Mouse (Mus musculus): ENCODE measurements around the gene Ppp1r2. TPM values are rescaled to one million over a fixed set of nuclear protein-coding genes. Genes with fewer than 3 reads are reported as not detected.
"Not testable (repeated sequence)": the region's sequence is repeated elsewhere in the genome, so short reads cannot be mapped to it uniquely, and the experiment has no call there.

Gene Ppp1r2
- polyA plus RNA-seq (2015; fragmentation: Nextera tagmentation; extraction: Ambion mirVana) = 67.3 and 73.6 TPM in 2 replicates

DNA sequence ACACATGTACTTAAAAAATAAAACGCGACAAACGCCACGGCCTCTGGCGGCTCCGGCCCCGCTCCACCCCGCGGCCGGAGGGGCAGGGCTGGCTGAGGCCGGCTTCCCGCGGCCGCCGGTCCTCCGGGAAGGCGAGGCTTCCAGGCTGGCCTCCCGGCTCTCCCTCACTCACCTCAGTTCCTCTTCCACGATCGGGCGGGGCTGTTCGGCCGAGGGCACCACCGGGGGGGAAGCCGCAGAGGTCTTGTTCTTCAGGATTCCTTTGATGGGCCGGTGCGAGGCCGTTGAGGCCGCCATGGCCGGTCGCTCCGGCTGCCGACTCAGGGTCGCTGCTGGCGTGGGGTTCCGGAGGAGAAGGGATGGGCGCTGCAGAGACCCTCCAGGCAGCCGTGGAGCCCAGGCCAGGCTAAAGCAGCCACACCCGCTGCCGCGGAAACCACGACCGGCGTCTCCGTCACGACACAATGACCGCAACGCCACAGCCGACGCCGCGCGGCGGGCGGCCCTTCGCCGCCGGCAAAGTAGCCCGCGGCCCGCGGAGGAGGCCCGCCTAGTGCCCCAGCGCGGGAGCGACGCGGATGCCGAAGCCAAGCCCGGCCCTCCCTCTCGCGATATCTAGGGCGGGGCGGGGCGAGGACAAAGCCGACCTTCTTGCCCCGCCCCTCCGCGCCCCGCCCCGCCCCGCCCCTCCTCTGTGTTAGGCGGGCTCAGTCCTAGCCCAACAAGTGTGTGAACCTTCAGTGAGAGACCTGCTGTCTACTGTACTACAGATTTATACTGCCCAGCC is at the start of gene Ppp1r2:
TSS of gene Ppp1r2 (minus strand) at position 604 of the 787 bp plus-strand sequence.
- under 1% methylated on average over 78 of the region's 83 CpGs for whole genome bisulfite sequencing
- Histone ChIP-seq H3K27me3 (no peaks in the 10 kb centered on the region), H3K4me2 (replicated peaks) (peak within 1 kb of the TSS; percentile 76), H3K4me1 (peaks cover 32% of the 10 kb centered on the region), H3K9me3 (no peaks in the 10 kb centered on the region), H3K9ac (peak within 1 kb of the TSS; percentile 98), H3K36me3 (peaks cover 5% of the 10 kb centered on the region), H3K27ac (peak within 1 kb of the TSS; percentile 87), H3K4me3 (peak within 1 kb of the TSS; percentile 92)
- peak; percentile 94 for ATAC-seq (ENCODE audit: low FRiP score, low read depth)

DNA sequence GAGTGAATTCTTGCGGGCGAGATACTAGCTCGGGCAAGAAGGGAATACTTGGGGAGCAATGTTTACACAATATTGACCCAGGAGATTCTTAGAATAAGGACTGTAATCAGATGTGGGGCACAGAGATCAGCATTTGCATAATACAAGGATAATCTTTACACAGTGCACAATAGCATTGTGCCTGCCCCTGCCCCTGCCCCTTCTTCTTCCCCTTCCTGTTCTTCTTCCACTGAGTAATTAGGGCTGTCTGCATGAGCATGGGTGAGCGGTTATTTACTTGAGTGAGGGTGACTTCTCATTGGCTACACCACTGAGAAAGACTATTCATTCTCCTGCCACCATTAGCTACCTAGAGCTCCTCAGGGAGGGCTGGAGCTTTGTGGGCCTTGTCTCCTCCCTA is 46.4 kb upstream of the Ppp1r2 start:
- H3K27me3 ChIP-seq = no peaks in the 10 kb centered on the region
- H3K9me3 ChIP-seq = no peaks in the 10 kb centered on the region
- no peak overlapping the region for H3K4me3 ChIP-seq
- peaks cover 26% of the 10 kb centered on the region for H3K4me1 ChIP-seq
- 80% methylated on average over 4 of the region's 4 CpGs for WGBS
- H3K4me2 ChIP-seq (replicated peaks) = no peak overlapping the region
- H3K9ac ChIP-seq = no peak overlapping the region
- no peak for ATAC-seq (ENCODE audit: low FRiP score, low read depth)
- H3K27ac ChIP-seq = no peak overlapping the region
- no peaks in the 10 kb centered on the region for H3K36me3 ChIP-seq

DNA sequence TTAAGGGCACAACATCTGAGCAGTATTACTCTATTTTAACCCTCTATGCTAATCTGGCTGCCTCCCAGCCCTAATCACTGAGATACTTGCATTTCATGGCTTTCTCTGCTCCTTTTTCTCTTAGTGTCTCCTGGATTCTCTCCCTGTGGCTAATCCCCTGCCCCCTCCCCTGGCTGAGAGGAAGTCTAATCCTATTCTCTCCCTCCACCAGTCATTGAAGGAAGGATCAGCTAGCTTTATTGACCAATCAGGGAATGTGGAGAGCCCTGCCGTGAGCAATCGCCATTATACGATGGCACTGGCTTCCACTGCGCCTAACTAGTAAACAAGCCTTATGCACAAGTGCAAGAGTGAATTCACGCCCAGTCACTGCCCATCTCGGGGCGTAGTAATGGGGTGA is 45.9 kb upstream of the Ppp1r2 start:
- no peak overlapping the region for H3K27ac ChIP-seq
- H3K4me1 ChIP-seq = peaks cover 27% of the 10 kb centered on the region
- H3K4me2 ChIP-seq (replicated peaks) = no peak overlapping the region
- no peak overlapping the region for H3K9ac ChIP-seq
- no peaks in the 10 kb centered on the region for H3K27me3 ChIP-seq
- no peak for ATAC-seq (ENCODE audit: low FRiP score, low read depth)
- H3K4me3 ChIP-seq = no peak overlapping the region
- no peaks in the 10 kb centered on the region for H3K9me3 ChIP-seq
- no peaks in the 10 kb centered on the region for H3K36me3 ChIP-seq
- WGBS = 79% methylated on average over 7 of the region's 7 CpGs

DNA sequence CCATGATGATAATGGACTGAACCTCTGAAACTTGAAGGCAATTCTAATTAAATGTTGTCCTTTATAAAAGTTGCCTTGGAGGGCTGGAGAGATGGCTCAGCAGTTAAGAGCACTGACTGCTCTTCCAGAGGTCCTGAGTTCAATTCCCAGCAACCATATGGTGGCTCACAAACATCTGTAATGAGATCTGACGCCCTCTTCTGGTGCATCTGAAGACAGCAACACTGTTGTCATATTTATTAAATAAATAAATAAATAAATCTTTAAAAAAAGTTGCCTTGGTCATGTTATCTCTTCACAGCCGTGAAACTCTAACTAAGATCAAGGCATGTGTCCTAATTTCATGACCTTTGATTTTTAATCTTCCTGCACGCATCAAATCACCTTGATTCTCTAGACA is 44.6 kb upstream of the Ppp1r2 start:
- H3K9ac ChIP-seq; H3K27ac ChIP-seq; H3K27me3 ChIP-seq; H3K4me3 ChIP-seq; ATAC-seq (ENCODE audit: low FRiP score, low read depth); H3K36me3 ChIP-seq; H3K4me2 ChIP-seq (replicated peaks); H3K9me3 ChIP-seq: not testable (repeated sequence)
- WGBS = 74% methylated on average over 3 of the region's 3 CpGs
- peaks cover 37% of the 10 kb centered on the region for H3K4me1 ChIP-seq

GRCm38 (mm10) chr16:31319316-31319715 is 44.2 kb upstream of the Ppp1r2 start:
- Histone ChIP-seq H3K4me3 (no peak overlapping the region), H3K4me2 (replicated peaks) (no peak overlapping the region), H3K9ac (no peak overlapping the region), H3K4me1 (peaks cover 41% of the 10 kb centered on the region), H3K9me3 (no peaks in the 10 kb centered on the region), H3K36me3 (no peaks in the 10 kb centered on the region), H3K27me3 (no peaks in the 10 kb centered on the region), H3K27ac (no peak overlapping the region)
- no peak for ATAC-seq (ENCODE audit: low FRiP score, low read depth)
- 68% methylated on average over 4 of the region's 4 CpGs for WGBS

- no peaks in the 10 kb centered on the region for H3K27me3 ChIP-seq
- H3K4me2 ChIP-seq (replicated peaks) = no peak overlapping the region
- no peak overlapping the region for H3K4me3 ChIP-seq
- WGBS = 61% methylated on average over 2 of the region's 2 CpGs
- H3K9ac ChIP-seq = no peak overlapping the region
- no peak overlapping the region for H3K27ac ChIP-seq
- ATAC-seq (ENCODE audit: low FRiP score, low read depth) = no peak
- H3K36me3 ChIP-seq = no peaks in the 10 kb centered on the region
- H3K4me1 ChIP-seq = peaks cover 50% of the 10 kb centered on the region
- H3K9me3 ChIP-seq = no peaks in the 10 kb centered on the region
Measured at GRCm38 (mm10) chr16:31318418-31318817, 43.3 kb upstream of the Ppp1r2 start.

DNA sequence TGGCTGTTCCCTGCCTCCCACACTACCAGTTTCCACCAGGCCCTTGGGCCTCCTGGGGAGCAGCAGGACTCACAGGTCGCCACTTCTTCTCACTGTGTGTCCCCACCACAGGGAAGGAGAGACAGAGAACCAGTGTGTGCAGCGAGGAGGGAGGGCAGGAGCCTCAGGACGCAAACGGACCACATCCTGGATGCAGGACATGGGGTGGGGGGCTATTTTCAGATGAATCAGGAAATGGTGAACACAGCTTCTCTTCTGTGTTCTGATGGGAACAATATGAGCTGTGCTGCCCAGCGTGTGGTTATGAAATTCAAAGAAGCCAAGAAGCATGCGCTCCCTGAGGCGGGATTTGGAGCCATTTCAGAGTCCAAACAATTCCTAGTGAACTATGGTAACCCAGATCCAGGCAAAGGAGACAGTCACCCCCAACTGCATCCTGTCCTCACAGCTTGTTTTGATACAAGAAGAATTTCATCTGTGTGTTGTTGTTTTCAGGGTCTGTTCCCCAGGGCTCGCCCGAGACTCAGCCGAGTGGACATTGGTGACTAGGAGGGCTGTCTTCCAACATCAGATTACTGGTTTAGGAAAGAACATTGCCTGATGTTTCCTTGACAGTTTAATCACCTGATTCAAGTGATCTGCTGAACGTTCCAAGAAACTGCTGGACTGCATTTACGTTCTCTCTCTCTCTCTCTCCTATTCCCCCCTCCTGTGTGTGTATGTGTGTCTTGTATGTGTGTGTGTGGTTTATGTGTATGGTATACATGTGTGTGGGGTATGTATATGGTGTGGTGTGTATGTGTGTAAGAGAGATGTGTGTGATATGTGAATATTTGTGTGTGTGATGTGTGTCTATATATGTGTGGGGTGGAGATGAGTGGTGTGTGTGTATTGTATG is 41.4 kb upstream of the Ppp1r2 start:
- H3K9ac ChIP-seq; H3K4me2 ChIP-seq (replicated peaks); H3K9me3 ChIP-seq; H3K36me3 ChIP-seq; H3K27me3 ChIP-seq; H3K4me3 ChIP-seq: not testable (repeated sequence)
- 37% methylated on average over 12 of the region's 12 CpGs for WGBS
- H3K4me1 ChIP-seq = peaks cover 50% of the 10 kb centered on the region
- H3K27ac ChIP-seq = peak overlapping the region; percentile 74; the same call in 1 of the 2 replicates
- ATAC-seq (ENCODE audit: low FRiP score, low read depth) = peak; percentile 33; the same call in 1 of the 2 replicates

DNA sequence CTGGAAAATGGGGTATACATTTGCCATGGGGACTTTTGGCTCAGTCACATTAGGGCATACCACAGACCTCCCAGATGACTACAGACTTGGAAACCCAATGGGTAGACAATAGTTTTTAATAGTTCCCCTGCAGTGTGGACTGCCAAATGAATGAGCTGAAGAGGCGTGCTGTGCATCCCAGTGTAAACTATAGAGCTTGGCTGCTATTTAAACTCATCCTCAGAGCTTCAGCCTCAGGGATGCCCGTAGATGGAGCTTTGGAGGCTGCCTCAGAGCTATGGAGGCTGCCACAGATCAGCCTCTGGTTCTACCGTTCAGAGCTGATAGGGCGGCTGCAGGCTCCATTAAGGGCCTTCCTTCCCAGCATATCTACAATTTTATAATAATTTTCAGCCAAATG is 40.2 kb upstream of the Ppp1r2 start:
- H3K9me3 ChIP-seq = no peaks in the 10 kb centered on the region
- H3K27ac ChIP-seq = peak overlapping the region; percentile 74
- no peak for ATAC-seq (ENCODE audit: low FRiP score, low read depth)
- no peak overlapping the region for H3K4me3 ChIP-seq
- 76% methylated on average over 4 of the region's 4 CpGs for WGBS
- no peaks in the 10 kb centered on the region for H3K36me3 ChIP-seq
- H3K4me1 ChIP-seq = peaks cover 50% of the 10 kb centered on the region
- 0 out of 2 replicates have a peak overlapping the region, but pooled peaks have one; percentile 25 for H3K4me2 ChIP-seq (replicated peaks)
- H3K9ac ChIP-seq = no peak overlapping the region
- H3K27me3 ChIP-seq = no peaks in the 10 kb centered on the region

DNA sequence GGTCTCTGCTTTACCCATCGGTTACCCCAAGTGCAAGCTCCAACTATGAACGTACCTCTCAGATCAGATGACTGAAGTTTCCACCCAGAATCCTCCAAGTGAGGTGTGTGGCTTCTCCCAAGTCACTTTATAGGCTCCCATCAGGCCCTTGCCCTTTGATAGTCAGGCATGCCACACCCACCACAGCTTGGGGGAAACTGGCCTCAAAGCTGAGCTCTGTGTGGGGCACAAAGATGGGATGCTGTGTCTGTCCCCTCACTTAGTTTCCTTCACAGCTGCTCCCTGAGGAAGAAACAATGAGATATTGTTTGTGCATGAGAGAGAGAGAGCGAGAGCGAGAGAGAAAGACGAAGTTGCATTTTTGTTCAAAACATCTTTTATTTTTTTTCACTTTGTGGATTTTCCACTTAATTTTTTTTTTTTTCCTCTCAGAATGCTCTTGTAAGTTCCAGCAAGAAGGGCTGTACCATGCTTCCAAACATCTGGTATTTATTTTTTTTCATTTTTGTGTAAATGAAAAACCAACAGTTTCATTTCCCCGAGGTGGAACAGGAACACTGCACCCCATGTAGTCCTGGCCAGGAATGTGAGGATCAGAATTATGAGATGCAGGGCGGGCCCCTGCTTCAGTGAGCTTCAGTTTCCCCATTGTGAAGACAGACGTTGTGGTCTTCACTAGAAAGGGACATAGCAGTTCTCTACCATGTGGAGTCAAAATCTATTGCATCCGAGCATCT is 39.6 kb upstream of the Ppp1r2 start, which contains the start of gene Apod:
TSS of gene Apod (minus strand) at position 312 of the 737 bp plus-strand sequence.
- H3K9ac ChIP-seq = 0 out of 2 replicates have a peak within 1 kb of the TSS, but pooled peaks have one; percentile 1
- H3K4me1 ChIP-seq = peaks cover 50% of the 10 kb centered on the region
- no peaks in the 10 kb centered on the region for H3K27me3 ChIP-seq
- H3K4me3 ChIP-seq = peak within 1 kb of the TSS; percentile 11; the same call in 1 of the 2 replicates
- peak within 1 kb of the TSS; percentile 41 for H3K4me2 ChIP-seq (replicated peaks)
- H3K9me3 ChIP-seq = no peaks in the 10 kb centered on the region
- H3K36me3 ChIP-seq = no peaks in the 10 kb centered on the region
- peak within 1 kb of the TSS; percentile 75 for H3K27ac ChIP-seq
- WGBS = 28% methylated on average over 9 of the region's 9 CpGs
- ATAC-seq (ENCODE audit: low FRiP score, low read depth) = peak; percentile 48; the same call in 1 of the 2 replicates

DNA sequence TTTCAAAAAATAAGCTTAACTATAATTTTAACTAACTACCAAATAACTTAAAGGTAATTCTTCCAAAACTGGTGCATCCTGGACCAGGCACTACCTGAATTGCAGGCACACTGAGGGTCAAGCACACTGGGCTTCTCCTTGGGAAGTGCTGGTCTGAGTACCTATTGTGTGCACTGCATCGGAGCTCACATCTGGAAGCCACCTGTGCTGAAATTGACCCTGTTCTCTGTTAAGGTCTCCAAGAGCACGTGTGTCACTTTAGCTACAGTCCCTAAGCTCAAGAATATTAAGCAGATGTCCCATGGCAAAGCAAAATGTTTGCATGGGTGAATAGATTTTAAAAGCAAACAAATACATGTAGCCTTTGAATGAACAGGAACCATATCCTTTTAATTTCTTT is 38.5 kb upstream of the Ppp1r2 start:
- peak overlapping the region; percentile 41 for H3K4me2 ChIP-seq (replicated peaks)
- WGBS = 14% methylated on average over 2 of the region's 2 CpGs
- H3K36me3 ChIP-seq = no peaks in the 10 kb centered on the region
- peaks cover 47% of the 10 kb centered on the region for H3K4me1 ChIP-seq
- H3K9me3 ChIP-seq = no peaks in the 10 kb centered on the region
- ATAC-seq (ENCODE audit: low FRiP score, low read depth) = no peak
- no peak overlapping the region for H3K9ac ChIP-seq
- H3K27me3 ChIP-seq = no peaks in the 10 kb centered on the region
- H3K4me3 ChIP-seq = no peak overlapping the region
- peak overlapping the region; percentile 75; the same call in 1 of the 2 replicates for H3K27ac ChIP-seq

DNA sequence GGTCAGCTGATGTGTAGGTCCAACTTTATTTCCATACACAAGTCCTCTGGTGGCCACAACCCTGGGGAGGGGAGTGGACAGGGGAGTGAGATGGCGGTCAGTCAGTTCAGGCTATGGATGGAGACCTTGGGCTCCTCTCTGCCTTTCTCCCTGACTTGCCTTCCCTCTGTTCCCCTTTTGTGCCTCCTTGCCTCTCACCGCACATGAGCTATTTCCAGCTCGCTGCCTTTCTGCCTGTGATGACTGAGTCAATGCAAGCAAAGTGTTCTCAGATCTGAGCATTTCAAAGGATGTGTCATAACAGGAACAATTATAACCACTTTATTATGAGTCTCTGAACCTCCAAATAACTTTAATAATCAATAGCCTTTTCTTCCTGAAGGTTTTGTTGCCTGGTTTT is 37.2 kb upstream of the Ppp1r2 start:
- 82% methylated on average over 3 of the region's 3 CpGs for WGBS
- H3K4me3 ChIP-seq = no peak overlapping the region

More for the DNA sequence above, 37.2 kb upstream of the Ppp1r2 start:
- no peak for ATAC-seq (ENCODE audit: low FRiP score, low read depth)
- H3K4me1 ChIP-seq = peaks cover 38% of the 10 kb centered on the region
- H3K27ac ChIP-seq = no peak overlapping the region
- no peaks in the 10 kb centered on the region for H3K27me3 ChIP-seq
- no peak overlapping the region for H3K9ac ChIP-seq
- H3K9me3 ChIP-seq = no peaks in the 10 kb centered on the region
- H3K36me3 ChIP-seq = no peaks in the 10 kb centered on the region
- H3K4me2 ChIP-seq (replicated peaks) = no peak overlapping the region
